Mouse (Mus musculus): Measurements from ENCODE around the gene Otx2. TPM values are rescaled to one million over a fixed set of nuclear protein-coding genes. Genes with fewer than 3 reads are reported as not detected.

Otx2 gene
- polyA plus RNA-seq, 1 experiment from 2014 or later, result 5.7 TPM

DNA sequence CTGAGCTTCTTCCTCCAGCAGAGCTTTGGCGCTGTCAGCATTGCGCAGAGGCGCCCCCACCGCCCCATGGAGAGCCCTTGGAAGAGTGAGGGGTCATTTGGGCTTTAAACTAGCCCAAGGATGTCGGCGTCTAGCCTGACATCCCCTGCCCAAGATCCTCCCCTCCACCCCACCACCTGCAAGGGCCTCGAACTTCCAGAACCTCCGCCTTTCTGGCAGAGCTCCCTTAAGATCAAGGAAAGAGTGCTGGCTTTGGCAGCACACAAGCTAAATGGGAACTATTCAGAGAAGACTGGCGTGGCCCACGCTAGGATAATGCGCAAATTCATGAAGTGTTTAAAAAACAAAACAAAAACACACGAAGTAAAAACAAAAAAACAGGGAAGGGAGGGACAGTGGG is 21.4 kb downstream of the Otx2 start:
- H3K4me2 ChIP-seq (ENCODE audit: low read depth, low read length), result no peak overlapping the region
- H3K4me1 ChIP-seq (ENCODE audit: control insufficient read depth, insufficient read depth, low read length), result no peaks in the 10 kb centered on the region
- no peaks in the 10 kb centered on the region for H3K9me3 ChIP-seq (ENCODE audit: control insufficient read depth, low read length)
- peaks cover 75% of the 10 kb centered on the region for H3K27me3 ChIP-seq (replicated peaks; ENCODE audit: control insufficient read depth, insufficient read depth, low read length)
- DNase-seq (ENCODE audit: low spot score) (no peak), ATAC-seq (ENCODE audit: low read depth) (no peak)
- H3K9ac ChIP-seq (ENCODE audit: low read depth, low read length), result no peak overlapping the region
- WGBS, result 17% methylated on average over 10 of the region's 12 CpGs
- no peak overlapping the region for H3K27ac ChIP-seq (replicated peaks; ENCODE audit: low read depth, low read length)
- H3K4me3 ChIP-seq (ENCODE audit: low read depth, low read length), result no peak overlapping the region
- H3K36me3 ChIP-seq (ENCODE audit: control insufficient read depth, insufficient read depth, low read length), result no peaks in the 10 kb centered on the region

DNA sequence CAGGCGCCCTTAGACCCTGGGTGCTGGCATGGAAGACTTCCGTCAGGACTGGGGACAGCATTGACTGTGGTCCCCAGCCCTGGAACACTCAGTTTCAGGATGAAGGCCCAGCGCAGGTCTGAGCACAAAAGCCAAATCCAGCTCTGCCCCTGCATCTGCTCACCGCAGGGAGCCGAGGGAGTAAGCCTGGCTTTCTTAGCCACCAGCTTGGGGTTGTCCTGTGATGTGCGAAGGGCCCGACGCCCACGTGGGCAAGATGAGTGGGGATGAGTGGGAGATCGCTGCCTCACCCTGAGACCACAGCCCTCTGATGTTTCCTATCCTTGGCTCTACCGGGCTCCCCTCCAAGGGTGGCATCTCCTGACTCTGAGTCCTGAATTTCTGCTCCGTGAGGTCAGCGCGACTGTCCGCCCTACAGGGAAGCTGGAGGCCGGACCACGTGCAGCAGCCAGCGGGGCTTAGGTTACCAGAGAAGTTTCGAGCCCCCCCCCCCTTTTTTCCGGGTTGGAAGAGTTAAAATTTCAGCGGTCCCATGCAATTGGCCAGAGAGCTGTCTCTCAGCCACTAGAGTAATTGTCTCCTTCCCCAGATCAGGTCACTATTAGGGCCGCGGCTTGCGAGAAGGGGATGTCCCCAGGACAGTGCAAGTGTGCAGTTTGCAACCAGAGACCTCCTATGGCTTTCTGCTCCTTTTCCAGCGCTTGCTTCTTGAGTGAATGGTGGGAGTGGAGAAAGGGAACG is 22.0 kb downstream of the Otx2 start:
- DNase-seq (ENCODE audit: low spot score) (no peak), ATAC-seq (ENCODE audit: low read depth) (peak; percentile 48)
- Histone ChIP-seq H3K36me3 (ENCODE audit: control insufficient read depth, insufficient read depth, low read length) (no peaks in the 10 kb centered on the region), H3K4me3 (ENCODE audit: low read depth, low read length) (no peak overlapping the region), H3K4me1 (ENCODE audit: control insufficient read depth, insufficient read depth, low read length) (no peaks in the 10 kb centered on the region), H3K4me2 (ENCODE audit: low read depth, low read length) (peak overlapping the region; percentile 20), H3K27me3 (replicated peaks; ENCODE audit: control insufficient read depth, insufficient read depth, low read length) (peaks cover 69% of the 10 kb centered on the region), H3K9ac (ENCODE audit: low read depth, low read length) (no peak overlapping the region), H3K27ac (replicated peaks; ENCODE audit: low read depth, low read length) (no peak overlapping the region), H3K9me3 (ENCODE audit: control insufficient read depth, low read length) (no peaks in the 10 kb centered on the region)
- 3% methylated on average over 21 of the region's 26 CpGs for WGBS

DNA sequence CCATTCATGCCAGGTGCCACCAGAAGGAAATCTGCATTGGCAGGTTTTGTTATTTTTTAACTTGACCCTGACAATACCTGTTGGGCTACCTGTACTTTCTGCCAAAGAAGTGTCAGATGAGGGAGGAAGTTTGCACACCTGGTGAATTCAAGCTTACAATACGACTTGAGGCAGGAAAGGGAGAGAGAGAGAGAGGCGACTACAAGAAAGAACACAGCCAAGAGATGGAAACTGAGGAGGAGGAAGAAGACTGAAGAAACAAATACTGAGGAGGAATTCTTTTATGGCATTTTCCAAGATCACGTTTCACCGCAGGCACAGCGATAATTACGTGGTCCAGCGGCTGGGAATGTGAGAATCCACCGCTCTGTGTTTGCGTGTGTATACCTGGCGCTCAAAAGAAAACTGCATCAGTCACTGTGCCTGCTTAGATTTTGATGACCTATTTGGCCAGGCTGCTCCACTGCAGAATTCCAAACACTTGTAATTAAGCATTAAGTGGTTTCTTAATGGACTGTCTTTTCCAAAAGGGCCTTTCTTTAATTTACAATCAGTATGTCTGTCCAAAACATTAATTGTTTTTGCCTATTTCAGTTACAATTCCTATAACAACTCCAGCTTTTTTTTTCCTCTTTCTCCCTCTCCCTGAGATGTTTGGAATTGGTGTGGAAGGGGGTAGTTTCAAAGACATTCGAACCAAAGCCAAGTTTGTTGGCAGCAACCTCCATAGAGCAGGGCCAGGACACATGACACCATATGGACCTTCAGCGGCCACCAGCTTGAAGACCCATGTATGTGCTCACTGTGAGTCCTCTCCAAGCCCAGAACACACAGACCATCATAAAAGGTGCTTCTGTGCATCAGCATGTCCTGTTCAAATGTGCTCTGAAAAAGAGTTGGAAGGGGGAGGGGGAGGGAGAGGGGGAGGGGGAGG is 31.9 kb downstream of the Otx2 start:
- H3K36me3 ChIP-seq (ENCODE audit: control insufficient read depth, insufficient read depth, low read length), result no peaks in the 10 kb centered on the region
- no peaks in the 10 kb centered on the region; the same call in 1 of the 2 replicates for H3K4me1 ChIP-seq (ENCODE audit: control insufficient read depth, insufficient read depth, low read length)
- no peak overlapping the region for H3K27ac ChIP-seq (replicated peaks; ENCODE audit: low read depth, low read length)
- WGBS, result 55% methylated on average over 12 of the region's 12 CpGs
- ATAC-seq (ENCODE audit: low read depth) (peak; percentile 72; the same call in 1 of the 2 replicates), DNase-seq (ENCODE audit: low spot score) (peak; percentile 78)
- H3K4me3 ChIP-seq (ENCODE audit: low read depth, low read length), result no peak overlapping the region
- no peak overlapping the region for H3K4me2 ChIP-seq (ENCODE audit: low read depth, low read length)
- no peaks in the 10 kb centered on the region for H3K9me3 ChIP-seq (ENCODE audit: control insufficient read depth, low read length)
- H3K27me3 ChIP-seq (replicated peaks; ENCODE audit: control insufficient read depth, insufficient read depth, low read length), result 0 out of 2 replicates have a peak, but pooled peaks cover 3% of the 10 kb centered on the region
- no peak overlapping the region for H3K9ac ChIP-seq (ENCODE audit: low read depth, low read length)

DNA sequence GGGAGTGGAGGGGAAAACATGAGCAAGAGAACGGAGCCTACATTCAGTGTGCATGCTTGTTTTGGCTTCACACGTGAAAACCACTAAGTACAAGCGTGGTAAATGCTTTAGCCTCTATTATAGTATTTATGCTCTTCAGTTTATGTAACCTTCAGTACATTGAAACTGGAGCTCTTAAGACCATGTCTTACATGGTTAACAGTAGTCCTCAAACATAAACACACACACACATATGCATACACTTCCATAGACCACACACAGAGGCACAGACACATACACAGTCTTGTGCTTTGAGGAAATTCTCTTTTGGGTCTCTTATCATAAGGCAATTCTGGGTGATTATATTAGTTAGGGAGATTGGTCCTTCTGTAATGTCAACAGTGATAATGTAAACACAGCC is 40.5 kb downstream of the Otx2 start:
- WGBS, result 63% methylated on average over 3 of the region's 3 CpGs
- no peak for DNase-seq (ENCODE audit: low spot score)
- no peak overlapping the region for H3K4me2 ChIP-seq (ENCODE audit: low read depth, low read length)
- H3K4me3 ChIP-seq (ENCODE audit: low read depth, low read length), result no peak overlapping the region
- H3K9me3 ChIP-seq (ENCODE audit: control insufficient read depth, low read length), result no peaks in the 10 kb centered on the region
- peak; percentile 64 for ATAC-seq (ENCODE audit: low read depth)
- no peak overlapping the region for H3K9ac ChIP-seq (ENCODE audit: low read depth, low read length)
- no peaks in the 10 kb centered on the region for H3K4me1 ChIP-seq (ENCODE audit: control insufficient read depth, insufficient read depth, low read length)
- H3K36me3 ChIP-seq (ENCODE audit: control insufficient read depth, insufficient read depth, low read length), result no peaks in the 10 kb centered on the region
- H3K27ac ChIP-seq (replicated peaks; ENCODE audit: low read depth, low read length), result no peak overlapping the region
- no peaks in the 10 kb centered on the region for H3K27me3 ChIP-seq (replicated peaks; ENCODE audit: control insufficient read depth, insufficient read depth, low read length)

DNA sequence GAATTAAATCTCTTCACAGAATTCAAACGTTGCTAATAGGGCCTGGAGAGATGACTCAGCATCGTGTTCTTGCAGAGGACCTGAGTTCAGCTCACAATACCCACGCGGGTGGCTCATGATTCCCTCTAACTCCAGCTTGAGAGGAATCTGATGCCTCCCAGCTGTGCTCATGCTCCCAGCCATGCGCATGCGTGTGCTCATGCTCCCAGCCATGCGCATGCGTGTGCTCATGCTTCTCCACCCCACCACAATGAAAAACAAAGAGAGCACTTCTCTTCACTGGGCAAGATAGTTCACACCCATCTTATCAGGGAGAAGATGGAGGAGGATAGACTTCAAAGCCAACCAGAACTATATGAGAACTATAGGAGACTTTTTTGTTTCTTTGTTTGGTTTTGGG is 41.3 kb downstream of the Otx2 start:
- no peaks in the 10 kb centered on the region for H3K36me3 ChIP-seq (ENCODE audit: control insufficient read depth, insufficient read depth, low read length)
- 86% methylated on average over 8 of the region's 8 CpGs for WGBS
- DNase-seq (ENCODE audit: low spot score) (no peak), ATAC-seq (ENCODE audit: low read depth) (no peak)
- H3K4me1 ChIP-seq (ENCODE audit: control insufficient read depth, insufficient read depth, low read length), result no peaks in the 10 kb centered on the region
- no peaks in the 10 kb centered on the region for H3K9me3 ChIP-seq (ENCODE audit: control insufficient read depth, low read length)
- no peak overlapping the region for H3K27ac ChIP-seq (replicated peaks; ENCODE audit: low read depth, low read length)
- no peak overlapping the region for H3K4me2 ChIP-seq (ENCODE audit: low read depth, low read length)
- no peak overlapping the region for H3K9ac ChIP-seq (ENCODE audit: low read depth, low read length)
- H3K27me3 ChIP-seq (replicated peaks; ENCODE audit: control insufficient read depth, insufficient read depth, low read length), result no peaks in the 10 kb centered on the region
- H3K4me3 ChIP-seq (ENCODE audit: low read depth, low read length), result no peak overlapping the region

DNA sequence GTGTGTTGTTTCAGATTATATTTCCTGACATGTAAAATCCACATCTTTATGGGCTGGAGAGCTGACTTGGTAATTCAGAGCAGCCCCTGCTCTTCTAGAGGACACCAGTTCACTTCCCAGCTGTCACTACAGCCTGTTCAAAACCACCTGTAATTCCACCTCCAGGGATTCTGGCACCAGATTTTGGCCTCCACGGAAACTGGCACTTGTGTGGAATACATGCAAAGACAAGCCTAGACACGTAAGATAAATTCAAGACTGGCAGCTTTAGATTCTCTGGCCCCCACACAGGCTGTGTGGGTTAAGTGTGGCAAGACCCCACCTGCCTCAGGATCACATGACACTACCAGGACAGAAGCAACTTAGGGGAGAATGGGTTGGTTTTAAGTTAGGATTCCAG is 42.1 kb downstream of the Otx2 start:
- ATAC-seq (ENCODE audit: low read depth), result no peak
- no peaks in the 10 kb centered on the region for H3K4me1 ChIP-seq (ENCODE audit: control insufficient read depth, insufficient read depth, low read length)
- H3K9me3 ChIP-seq (ENCODE audit: control insufficient read depth, low read length), result no peaks in the 10 kb centered on the region
- no peak overlapping the region for H3K4me2 ChIP-seq (ENCODE audit: low read depth, low read length)
- DNase-seq (ENCODE audit: low spot score), result no peak
- no peak overlapping the region for H3K27ac ChIP-seq (replicated peaks; ENCODE audit: low read depth, low read length)
- H3K9ac ChIP-seq (ENCODE audit: low read depth, low read length), result no peak overlapping the region
- H3K36me3 ChIP-seq (ENCODE audit: control insufficient read depth, insufficient read depth, low read length), result no peaks in the 10 kb centered on the region
- WGBS, result 78% methylated on average over 2 of the region's 2 CpGs
- H3K27me3 ChIP-seq (replicated peaks; ENCODE audit: control insufficient read depth, insufficient read depth, low read length), result no peaks in the 10 kb centered on the region
- no peak overlapping the region for H3K4me3 ChIP-seq (ENCODE audit: low read depth, low read length)

DNA sequence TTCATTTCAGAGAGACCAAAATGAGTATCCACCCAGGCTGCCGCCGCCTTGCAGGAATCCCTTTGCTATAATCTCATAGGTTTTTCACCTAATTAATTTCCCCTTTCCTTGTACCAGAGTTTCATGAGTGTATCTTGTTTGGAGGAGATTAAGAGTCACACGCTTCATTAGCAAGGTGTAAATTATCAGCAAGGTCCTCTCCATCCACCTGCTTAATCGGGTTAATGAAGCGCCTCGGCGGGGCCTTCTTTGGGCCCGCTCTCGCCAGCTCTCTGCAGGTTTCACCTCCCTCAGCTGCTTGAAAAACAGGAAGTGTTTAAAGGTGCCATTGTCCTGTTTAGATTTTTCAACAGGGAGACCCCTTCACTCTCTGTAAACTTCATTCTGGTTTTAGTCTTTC is 44.2 kb downstream of the Otx2 start:
- WGBS, result 82% methylated on average over 9 of the region's 9 CpGs
- Histone ChIP-seq H3K4me2 (ENCODE audit: low read depth, low read length) (no peak overlapping the region), H3K27ac (replicated peaks; ENCODE audit: low read depth, low read length) (no peak overlapping the region), H3K4me3 (ENCODE audit: low read depth, low read length) (no peak overlapping the region), H3K4me1 (ENCODE audit: control insufficient read depth, insufficient read depth, low read length) (peaks cover 6% of the 10 kb centered on the region; the same call in 1 of the 2 replicates), H3K27me3 (replicated peaks; ENCODE audit: control insufficient read depth, insufficient read depth, low read length) (no peaks in the 10 kb centered on the region), H3K9ac (ENCODE audit: low read depth, low read length) (no peak overlapping the region), H3K36me3 (ENCODE audit: control insufficient read depth, insufficient read depth, low read length) (no peaks in the 10 kb centered on the region), H3K9me3 (ENCODE audit: control insufficient read depth, low read length) (no peaks in the 10 kb centered on the region)
- no peak for DNase-seq (ENCODE audit: low spot score)
- no peak for ATAC-seq (ENCODE audit: low read depth)

DNA sequence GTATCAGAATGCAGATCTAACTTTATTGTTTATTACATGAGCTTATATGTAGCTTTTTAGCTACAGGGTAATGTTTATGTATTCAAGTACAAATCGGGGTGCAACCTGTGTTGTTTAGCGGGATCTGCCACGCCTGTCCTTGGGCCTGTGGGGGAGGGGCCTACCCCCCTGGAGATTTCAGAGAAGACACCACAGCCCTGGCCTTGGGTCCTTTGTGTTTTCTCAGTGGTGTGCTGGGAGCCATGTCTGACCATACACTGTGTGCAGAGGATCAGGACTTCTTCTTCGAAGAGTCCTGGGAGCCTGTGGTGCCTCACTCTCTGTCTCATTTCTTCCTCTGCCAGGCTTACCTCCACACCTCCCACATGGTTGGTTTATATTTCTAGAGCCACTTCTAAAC is 47.3 kb downstream of the Otx2 start:
- ATAC-seq (ENCODE audit: low read depth) (no peak), DNase-seq (ENCODE audit: low spot score) (no peak)
- Histone ChIP-seq H3K4me1 (ENCODE audit: control insufficient read depth, insufficient read depth, low read length) (peaks cover 6% of the 10 kb centered on the region; the same call in 1 of the 2 replicates), H3K27ac (replicated peaks; ENCODE audit: low read depth, low read length) (no peak overlapping the region), H3K9ac (ENCODE audit: low read depth, low read length) (no peak overlapping the region), H3K27me3 (replicated peaks; ENCODE audit: control insufficient read depth, insufficient read depth, low read length) (no peaks in the 10 kb centered on the region), H3K36me3 (ENCODE audit: control insufficient read depth, insufficient read depth, low read length) (no peaks in the 10 kb centered on the region), H3K4me2 (ENCODE audit: low read depth, low read length) (no peak overlapping the region), H3K9me3 (ENCODE audit: control insufficient read depth, low read length) (no peaks in the 10 kb centered on the region), H3K4me3 (ENCODE audit: low read depth, low read length) (no peak overlapping the region)
- WGBS, result 89% methylated on average over 4 of the region's 4 CpGs

Measured in embryonic facial prominence, embryonic 14.5 days (tissue).